Mouse (Mus musculus): ENCODE data around the gene Kif14. TPM values are rescaled to one million over a fixed set of nuclear protein-coding genes. Genes with fewer than 3 reads are reported as not detected.

Kif14 gene
- polyA plus RNA-seq, 1 experiment from 2014 or later, result 5.2 TPM

- H3K4me1 ChIP-seq (ENCODE audit: control insufficient read depth, insufficient read depth, low read length), result no peaks in the 10 kb centered on the region
- 77% methylated on average over 11 of the region's 11 CpGs for WGBS
- no peak overlapping the region for H3K9ac ChIP-seq (ENCODE audit: low read length)
- no peak overlapping the region for H3K4me2 ChIP-seq (ENCODE audit: low read depth, low read length)
- H3K36me3 ChIP-seq (ENCODE audit: control insufficient read depth, insufficient read depth, low read length), result no peaks in the 10 kb centered on the region
- H3K27me3 ChIP-seq (ENCODE audit: control insufficient read depth, insufficient read depth, low read length), result no peaks in the 10 kb centered on the region
- H3K4me3 ChIP-seq (replicated peaks; ENCODE audit: low read length), result no peak overlapping the region
- ATAC-seq (ENCODE audit: insufficient read depth, low FRiP score), result no peak
- H3K27ac ChIP-seq (ENCODE audit: low read length), result peak overlapping the region; percentile 62
- no peaks in the 10 kb centered on the region for H3K9me3 ChIP-seq (replicated peaks; ENCODE audit: control insufficient read depth, low read length)
These were observed 47.0 kb downstream of the Kif14 start for GRCm38 (mm10) chr1:136513181-136513580.

DNA sequence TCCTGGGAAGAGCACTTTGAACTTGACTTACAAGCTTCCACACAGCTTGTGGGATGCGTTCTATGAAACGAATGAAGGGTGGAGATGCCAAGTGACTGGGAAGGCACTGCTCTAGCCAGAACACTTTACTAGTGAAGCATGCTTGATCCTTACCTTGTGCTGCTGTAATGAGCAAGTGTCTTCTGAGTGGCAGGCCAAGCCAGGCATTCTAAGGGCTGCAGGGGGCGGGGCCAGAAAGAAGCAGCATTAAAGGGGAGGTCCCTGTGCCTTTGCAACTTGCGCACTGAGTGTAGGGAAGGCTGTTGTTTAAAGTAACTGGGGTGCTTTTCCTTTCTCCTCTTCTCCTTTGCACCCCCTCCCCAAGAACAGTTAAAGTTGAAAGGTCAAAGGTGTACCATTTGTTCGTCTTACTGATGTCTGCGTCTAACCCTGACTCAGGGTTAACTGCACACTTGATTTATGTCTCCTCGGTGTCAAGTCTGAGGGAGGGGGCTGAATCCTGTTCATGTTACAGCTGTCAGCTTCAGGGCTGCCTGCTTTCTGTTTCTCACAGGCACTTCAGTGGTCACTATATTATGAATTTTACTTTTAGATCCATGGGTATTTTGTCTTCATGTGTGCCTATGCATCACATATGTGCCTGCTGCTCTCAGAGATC, 52.7 kb downstream of the Kif14 start:
- H3K27me3 ChIP-seq (ENCODE audit: control insufficient read depth, insufficient read depth, low read length), result no peaks in the 10 kb centered on the region
- no peak overlapping the region for H3K4me3 ChIP-seq (replicated peaks; ENCODE audit: low read length)
- no peaks in the 10 kb centered on the region for H3K4me1 ChIP-seq (ENCODE audit: control insufficient read depth, insufficient read depth, low read length)
- no peaks in the 10 kb centered on the region for H3K9me3 ChIP-seq (replicated peaks; ENCODE audit: control insufficient read depth, low read length)
- ATAC-seq (ENCODE audit: insufficient read depth, low FRiP score), result no peak
- no peak overlapping the region for H3K27ac ChIP-seq (ENCODE audit: low read length)
- H3K4me2 ChIP-seq (ENCODE audit: low read depth, low read length), result no peak overlapping the region
- no peak overlapping the region for H3K9ac ChIP-seq (ENCODE audit: low read length)
- 53% methylated on average over 7 of the region's 7 CpGs for WGBS
- no peaks in the 10 kb centered on the region for H3K36me3 ChIP-seq (ENCODE audit: control insufficient read depth, insufficient read depth, low read length)

GRCm38 (mm10) chr1:136521363-136521937, 55.3 kb downstream of the Kif14 start:
- Histone ChIP-seq H3K9ac (ENCODE audit: low read length) (no peak overlapping the region), H3K36me3 (ENCODE audit: control insufficient read depth, insufficient read depth, low read length) (no peaks in the 10 kb centered on the region), H3K4me1 (ENCODE audit: control insufficient read depth, insufficient read depth, low read length) (no peaks in the 10 kb centered on the region), H3K4me3 (replicated peaks; ENCODE audit: low read length) (no peak overlapping the region), H3K27ac (ENCODE audit: low read length) (no peak overlapping the region), H3K9me3 (replicated peaks; ENCODE audit: control insufficient read depth, low read length) (no peaks in the 10 kb centered on the region), H3K4me2 (ENCODE audit: low read depth, low read length) (no peak overlapping the region), H3K27me3 (ENCODE audit: control insufficient read depth, insufficient read depth, low read length) (no peaks in the 10 kb centered on the region)
- ATAC-seq (ENCODE audit: insufficient read depth, low FRiP score), result no peak
- WGBS, result 76% methylated on average over 11 of the region's 11 CpGs

- Histone ChIP-seq H3K4me3 (replicated peaks; ENCODE audit: low read length) (no peak overlapping the region), H3K4me2 (ENCODE audit: low read depth, low read length) (no peak overlapping the region), H3K4me1 (ENCODE audit: control insufficient read depth, insufficient read depth, low read length) (no peaks in the 10 kb centered on the region), H3K27me3 (ENCODE audit: control insufficient read depth, insufficient read depth, low read length) (no peaks in the 10 kb centered on the region), H3K27ac (ENCODE audit: low read length) (no peak overlapping the region), H3K9ac (ENCODE audit: low read length) (no peak overlapping the region), H3K9me3 (replicated peaks; ENCODE audit: control insufficient read depth, low read length) (no peaks in the 10 kb centered on the region), H3K36me3 (ENCODE audit: control insufficient read depth, insufficient read depth, low read length) (no peaks in the 10 kb centered on the region)
- ATAC-seq (ENCODE audit: insufficient read depth, low FRiP score), result no peak; the same call in 1 of the 2 replicates
- WGBS, result 32% methylated on average over 2 of the region's 2 CpGs
These were observed 58.8 kb downstream of the Kif14 start for GRCm38 (mm10) chr1:136524917-136525316.

GRCm38 (mm10) chr1:136525818-136526217, 59.7 kb downstream of the Kif14 start:
- Histone ChIP-seq H3K27ac (ENCODE audit: low read length) (peak overlapping the region; percentile 56), H3K27me3 (ENCODE audit: control insufficient read depth, insufficient read depth, low read length) (no peaks in the 10 kb centered on the region)

DNA sequence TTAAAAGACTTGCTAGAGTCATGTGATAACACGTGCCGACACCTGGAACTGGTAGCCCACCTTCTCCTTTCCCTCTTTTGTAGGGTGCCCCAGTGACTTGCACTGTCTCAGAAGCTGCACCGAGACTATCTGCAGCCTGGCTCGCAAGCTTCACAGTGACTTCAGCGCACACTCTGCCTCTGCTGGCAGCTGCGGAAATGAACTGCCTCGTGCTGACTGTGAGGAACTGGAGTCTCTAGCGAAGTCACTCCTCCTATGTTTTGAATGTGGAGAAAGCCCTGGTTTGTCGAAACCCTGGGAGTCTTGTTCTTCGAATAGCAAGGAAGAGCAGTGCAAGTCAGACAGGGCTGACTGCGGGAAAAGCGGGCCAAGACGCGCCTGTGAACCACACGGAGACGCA, 61.0 kb downstream of the Kif14 start:
- Histone ChIP-seq H3K27me3 (ENCODE audit: control insufficient read depth, insufficient read depth, low read length) (no peaks in the 10 kb centered on the region), H3K4me1 (ENCODE audit: control insufficient read depth, insufficient read depth, low read length) (no peaks in the 10 kb centered on the region), H3K4me3 (replicated peaks; ENCODE audit: low read length) (no peak overlapping the region), H3K27ac (ENCODE audit: low read length) (peak overlapping the region; percentile 82), H3K36me3 (ENCODE audit: control insufficient read depth, insufficient read depth, low read length) (no peaks in the 10 kb centered on the region), H3K4me2 (ENCODE audit: low read depth, low read length) (no peak overlapping the region), H3K9ac (ENCODE audit: low read length) (no peak overlapping the region), H3K9me3 (replicated peaks; ENCODE audit: control insufficient read depth, low read length) (no peaks in the 10 kb centered on the region)
- 77% methylated on average over 16 of the region's 16 CpGs for WGBS
- peak; percentile 16; the same call in 1 of the 2 replicates for ATAC-seq (ENCODE audit: insufficient read depth, low FRiP score)

More at GRCm38 (mm10) chr1:136525818-136526217, 59.7 kb downstream of the Kif14 start:
- Histone ChIP-seq H3K9me3 (replicated peaks; ENCODE audit: control insufficient read depth, low read length) (no peaks in the 10 kb centered on the region), H3K9ac (ENCODE audit: low read length) (no peak overlapping the region), H3K4me3 (replicated peaks; ENCODE audit: low read length) (no peak overlapping the region), H3K4me1 (ENCODE audit: control insufficient read depth, insufficient read depth, low read length) (no peaks in the 10 kb centered on the region), H3K4me2 (ENCODE audit: low read depth, low read length) (no peak overlapping the region), H3K36me3 (ENCODE audit: control insufficient read depth, insufficient read depth, low read length) (no peaks in the 10 kb centered on the region)
- ATAC-seq (ENCODE audit: insufficient read depth, low FRiP score), result peak; percentile 42; the same call in 1 of the 2 replicates
- WGBS, result 69% methylated on average over 6 of the region's 6 CpGs

DNA sequence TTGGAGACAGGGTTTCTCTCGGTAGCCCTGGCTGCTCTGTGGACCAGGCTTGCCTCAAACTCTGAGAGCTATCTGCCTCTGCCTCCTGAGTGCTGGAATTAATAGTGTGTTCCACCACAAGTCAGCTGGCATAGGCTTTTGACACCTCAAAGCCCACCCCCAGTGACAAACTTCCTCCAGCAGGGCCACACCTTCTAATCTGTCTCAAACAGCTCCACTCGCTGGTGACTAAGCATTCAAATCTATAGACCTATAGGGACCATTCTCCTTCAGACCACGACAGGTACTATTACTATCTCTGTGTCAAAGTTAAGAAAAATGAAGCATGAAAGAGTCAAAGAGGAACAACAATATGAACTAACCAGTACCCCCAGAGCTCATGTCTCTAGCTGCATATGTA, 66.4 kb downstream of the Kif14 start:
- Histone ChIP-seq H3K9ac (ENCODE audit: low read length) (no peak overlapping the region), H3K27ac (ENCODE audit: low read length) (no peak overlapping the region), H3K4me3 (replicated peaks; ENCODE audit: low read length) (no peak overlapping the region), H3K4me2 (ENCODE audit: low read depth, low read length) (no peak overlapping the region), H3K36me3 (ENCODE audit: control insufficient read depth, insufficient read depth, low read length) (no peaks in the 10 kb centered on the region), H3K4me1 (ENCODE audit: control insufficient read depth, insufficient read depth, low read length) (no peaks in the 10 kb centered on the region), H3K27me3 (ENCODE audit: control insufficient read depth, insufficient read depth, low read length) (no peaks in the 10 kb centered on the region), H3K9me3 (replicated peaks; ENCODE audit: control insufficient read depth, low read length) (no peaks in the 10 kb centered on the region)
- WGBS, result 83% methylated on average over 3 of the region's 3 CpGs
- ATAC-seq (ENCODE audit: insufficient read depth, low FRiP score), result no peak

GRCm38 (mm10) chr1:136536947-136537346, 70.8 kb downstream of the Kif14 start:
- no peak for ATAC-seq (ENCODE audit: insufficient read depth, low FRiP score)
- no peak overlapping the region for H3K4me3 ChIP-seq (replicated peaks; ENCODE audit: low read length)
- H3K9me3 ChIP-seq (replicated peaks; ENCODE audit: control insufficient read depth, low read length), result no peaks in the 10 kb centered on the region
- H3K4me1 ChIP-seq (ENCODE audit: control insufficient read depth, insufficient read depth, low read length), result peaks cover 7% of the 10 kb centered on the region
- H3K4me2 ChIP-seq (ENCODE audit: low read depth, low read length), result no peak overlapping the region
- H3K27me3 ChIP-seq (ENCODE audit: control insufficient read depth, insufficient read depth, low read length), result no peaks in the 10 kb centered on the region
- no peaks in the 10 kb centered on the region for H3K36me3 ChIP-seq (ENCODE audit: control insufficient read depth, insufficient read depth, low read length)
- no peak overlapping the region for H3K27ac ChIP-seq (ENCODE audit: low read length)
- 87% methylated on average over 6 of the region's 6 CpGs for WGBS
- no peak overlapping the region for H3K9ac ChIP-seq (ENCODE audit: low read length)

- no peaks in the 10 kb centered on the region for H3K9me3 ChIP-seq (replicated peaks; ENCODE audit: control insufficient read depth, low read length)
- H3K27ac ChIP-seq (ENCODE audit: low read length), result no peak overlapping the region
- peaks cover 9% of the 10 kb centered on the region for H3K4me1 ChIP-seq (ENCODE audit: control insufficient read depth, insufficient read depth, low read length)
- no peak for ATAC-seq (ENCODE audit: insufficient read depth, low FRiP score)
- no peaks in the 10 kb centered on the region for H3K27me3 ChIP-seq (ENCODE audit: control insufficient read depth, insufficient read depth, low read length)
- H3K36me3 ChIP-seq (ENCODE audit: control insufficient read depth, insufficient read depth, low read length), result no peaks in the 10 kb centered on the region
- no peak overlapping the region for H3K9ac ChIP-seq (ENCODE audit: low read length)
- H3K4me3 ChIP-seq (replicated peaks; ENCODE audit: low read length), result no peak overlapping the region
- no peak overlapping the region for H3K4me2 ChIP-seq (ENCODE audit: low read depth, low read length)
- WGBS, result 86% methylated on average over 4 of the region's 4 CpGs
These were observed 72.1 kb downstream of the Kif14 start for GRCm38 (mm10) chr1:136538247-136538646.
